Mouse (Mus musculus): ENCODE results near the gene Pax3. TPM values are rescaled to one million over a fixed set of nuclear protein-coding genes. Genes with fewer than 3 reads are reported as not detected.

Gene Pax3
- polyA plus RNA-seq, 1 experiment from 2014 or later = 4.7 TPM

DNA sequence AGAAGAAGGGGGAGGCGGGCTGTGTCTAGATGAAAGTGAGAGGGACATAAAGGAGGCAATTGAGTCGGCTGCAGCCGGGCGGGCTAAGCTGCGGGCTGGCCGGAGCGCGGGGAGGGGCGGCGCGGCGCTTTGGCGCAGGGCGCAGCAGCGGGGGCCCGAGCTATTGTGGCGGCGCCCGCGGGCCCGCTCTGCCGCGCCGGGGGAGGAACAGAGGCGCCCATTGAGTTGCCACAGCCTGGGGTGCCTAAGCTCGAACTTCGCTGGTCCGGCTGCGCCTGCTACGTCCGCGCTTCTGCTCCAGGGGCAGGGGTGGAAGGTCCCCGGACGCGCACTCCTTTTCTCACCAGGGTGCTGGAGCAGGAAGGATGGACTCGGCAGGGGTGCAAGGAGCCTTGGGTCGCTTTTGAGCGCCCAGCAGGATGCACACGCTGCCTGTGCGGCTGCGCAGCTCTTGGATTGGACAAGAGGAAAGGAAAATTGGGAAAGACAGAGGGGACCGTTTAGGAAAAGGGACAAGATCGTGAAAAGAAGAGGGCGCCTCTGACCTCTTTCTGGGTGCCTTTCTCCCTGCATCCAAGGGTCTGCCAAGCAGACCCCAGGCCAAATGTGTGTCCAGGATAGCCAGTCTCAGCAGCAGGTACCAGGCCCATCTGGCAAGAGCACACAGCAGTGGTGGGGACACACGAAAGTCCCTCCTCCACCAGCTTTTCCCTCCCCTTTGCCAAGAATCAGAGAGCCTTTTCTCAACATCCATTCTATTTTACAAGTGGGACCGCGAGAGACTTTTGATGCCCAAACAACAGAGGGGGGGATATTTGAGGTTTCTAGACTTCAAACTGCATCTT is 7.2 kb downstream of the Pax3 start:
- H3K27ac ChIP-seq (ENCODE audit: low read depth, low read length) = peak overlapping the region; percentile 60; the same call in 1 of the 2 replicates
- DNase-seq (ENCODE audit: low spot score) = peak; percentile 79
- peak overlapping the region; percentile 74 for H3K4me2 ChIP-seq (ENCODE audit: low read depth, low read length, severe bottlenecking)
- H3K36me3 ChIP-seq (ENCODE audit: control insufficient read depth, insufficient read depth, low read length) = no peaks in the 10 kb centered on the region
- peak; percentile 88 for ATAC-seq (replicated peaks; ENCODE audit: low FRiP score)
- H3K4me3 ChIP-seq (ENCODE audit: low read depth, low read length) = peak overlapping the region; percentile 28
- H3K9me3 ChIP-seq (ENCODE audit: control insufficient read depth, low read length) = no peaks in the 10 kb centered on the region
- WGBS = under 1% methylated on average over 47 of the region's 47 CpGs
- H3K4me1 ChIP-seq (replicated peaks; ENCODE audit: control insufficient read depth, insufficient read depth, low read length) = peaks cover 15% of the 10 kb centered on the region
- H3K27me3 ChIP-seq (ENCODE audit: control insufficient read depth, insufficient read depth, low read length) = peaks cover 85% of the 10 kb centered on the region
- H3K9ac ChIP-seq (ENCODE audit: low read length) = peak overlapping the region; percentile 37; the same call in 1 of the 2 replicates

DNA sequence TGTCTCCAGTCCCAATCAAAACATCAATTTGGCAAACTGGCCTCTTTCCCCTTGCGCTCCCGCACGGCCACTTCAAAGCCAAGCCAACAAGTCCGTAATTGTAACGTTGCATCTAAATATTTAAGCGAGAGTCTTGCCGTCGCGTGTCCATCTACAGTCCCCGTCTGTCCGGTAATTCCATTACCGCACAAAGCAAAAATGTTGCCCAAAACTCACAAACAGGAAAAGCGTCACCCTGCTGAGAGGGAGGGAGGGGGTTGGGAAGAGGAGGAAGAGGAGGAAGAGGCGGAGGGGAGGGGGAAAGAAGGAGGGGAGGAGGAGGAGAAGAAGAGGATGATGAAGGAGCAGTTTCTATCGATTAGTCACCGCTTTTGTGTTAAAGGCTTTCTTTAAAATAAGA is 7.9 kb downstream of the Pax3 start:
- H3K4me1 ChIP-seq (replicated peaks; ENCODE audit: control insufficient read depth, insufficient read depth, low read length) = peaks cover 15% of the 10 kb centered on the region
- no peaks in the 10 kb centered on the region for H3K9me3 ChIP-seq (ENCODE audit: control insufficient read depth, low read length)
- under 1% methylated on average over 16 of the region's 16 CpGs for WGBS
- peak overlapping the region; percentile 74 for H3K4me2 ChIP-seq (ENCODE audit: low read depth, low read length, severe bottlenecking)
- DNase-seq (ENCODE audit: low spot score) (peak; percentile 71), ATAC-seq (replicated peaks; ENCODE audit: low FRiP score) (peak; percentile 42; the same call in 1 of the 2 replicates)
- H3K9ac ChIP-seq (ENCODE audit: low read length) = no peak overlapping the region; the same call in 1 of the 2 replicates
- peak overlapping the region; percentile 28 for H3K4me3 ChIP-seq (ENCODE audit: low read depth, low read length)
- no peaks in the 10 kb centered on the region for H3K36me3 ChIP-seq (ENCODE audit: control insufficient read depth, insufficient read depth, low read length)
- peaks cover 84% of the 10 kb centered on the region for H3K27me3 ChIP-seq (ENCODE audit: control insufficient read depth, insufficient read depth, low read length)
- no peak overlapping the region for H3K27ac ChIP-seq (ENCODE audit: low read depth, low read length)

DNA sequence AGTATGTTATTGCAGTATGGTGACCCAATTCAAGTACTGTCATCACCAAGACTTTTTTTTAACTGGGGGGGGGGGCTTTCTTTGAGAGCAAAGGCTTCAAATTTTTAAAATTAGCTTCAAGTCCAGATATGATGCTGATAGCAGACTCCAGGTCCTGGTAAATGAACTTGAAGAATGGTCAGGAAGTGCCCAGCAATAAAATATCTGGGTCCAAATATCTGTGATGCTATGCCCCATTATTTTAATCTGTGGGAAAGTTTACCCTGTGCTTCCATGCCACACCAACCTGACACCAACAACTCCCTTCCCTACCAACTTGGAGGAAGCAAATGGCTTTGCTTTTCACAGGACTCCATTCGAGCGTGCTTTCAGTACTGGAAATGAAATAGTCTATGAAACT is 8.6 kb downstream of the Pax3 start:
- H3K27me3 ChIP-seq (ENCODE audit: control insufficient read depth, insufficient read depth, low read length) = peaks cover 78% of the 10 kb centered on the region
- no peak overlapping the region for H3K4me2 ChIP-seq (ENCODE audit: low read depth, low read length, severe bottlenecking)
- H3K27ac ChIP-seq (ENCODE audit: low read depth, low read length) = no peak overlapping the region
- no peak for ATAC-seq (replicated peaks; ENCODE audit: low FRiP score)
- no peaks in the 10 kb centered on the region for H3K9me3 ChIP-seq (ENCODE audit: control insufficient read depth, low read length)
- WGBS = 5% methylated on average over 2 of the region's 2 CpGs
- no peaks in the 10 kb centered on the region for H3K36me3 ChIP-seq (ENCODE audit: control insufficient read depth, insufficient read depth, low read length)
- H3K9ac ChIP-seq (ENCODE audit: low read length) = no peak overlapping the region
- peaks cover 15% of the 10 kb centered on the region for H3K4me1 ChIP-seq (replicated peaks; ENCODE audit: control insufficient read depth, insufficient read depth, low read length)
- no peak overlapping the region for H3K4me3 ChIP-seq (ENCODE audit: low read depth, low read length)
- DNase-seq (ENCODE audit: low spot score) = peak; percentile 31

DNA sequence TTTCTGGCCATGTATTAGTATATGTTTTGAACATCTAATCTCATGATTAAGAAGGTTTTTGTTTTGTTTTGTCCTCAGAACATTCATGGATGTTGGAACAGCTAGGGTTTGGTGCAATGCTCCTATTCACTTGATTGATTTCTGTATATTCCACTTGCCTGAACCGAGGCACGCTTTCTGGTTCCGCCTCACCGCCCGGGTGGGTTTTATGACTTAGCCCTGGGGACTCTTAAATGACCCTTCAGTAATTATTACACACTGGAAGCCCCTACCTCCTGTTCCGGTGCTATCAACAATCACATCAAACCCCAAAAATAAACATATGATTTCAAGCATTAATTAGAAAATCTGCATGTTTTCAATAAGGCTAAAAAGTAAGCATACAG is 9.2 kb downstream of the Pax3 start:
- ATAC-seq (replicated peaks; ENCODE audit: low FRiP score) = no peak
- H3K9me3 ChIP-seq (ENCODE audit: control insufficient read depth, low read length) = no peaks in the 10 kb centered on the region
- no peaks in the 10 kb centered on the region for H3K36me3 ChIP-seq (ENCODE audit: control insufficient read depth, insufficient read depth, low read length)
- peaks cover 15% of the 10 kb centered on the region for H3K4me1 ChIP-seq (replicated peaks; ENCODE audit: control insufficient read depth, insufficient read depth, low read length)
- no peak overlapping the region for H3K4me2 ChIP-seq (ENCODE audit: low read depth, low read length, severe bottlenecking)
- no peak overlapping the region for H3K4me3 ChIP-seq (ENCODE audit: low read depth, low read length)
- DNase-seq (ENCODE audit: low spot score) = peak; percentile 51
- H3K9ac ChIP-seq (ENCODE audit: low read length) = no peak overlapping the region
- peaks cover 78% of the 10 kb centered on the region for H3K27me3 ChIP-seq (ENCODE audit: control insufficient read depth, insufficient read depth, low read length)
- 7% methylated on average over 6 of the region's 6 CpGs for WGBS
- H3K27ac ChIP-seq (ENCODE audit: low read depth, low read length) = no peak overlapping the region

- DNase-seq (ENCODE audit: low spot score) (no peak), ATAC-seq (replicated peaks; ENCODE audit: low FRiP score) (no peak)
- Histone ChIP-seq H3K4me1 (replicated peaks; ENCODE audit: control insufficient read depth, insufficient read depth, low read length) (peaks cover 15% of the 10 kb centered on the region), H3K36me3 (ENCODE audit: control insufficient read depth, insufficient read depth, low read length) (no peaks in the 10 kb centered on the region), H3K27ac (ENCODE audit: low read depth, low read length) (no peak overlapping the region), H3K9me3 (ENCODE audit: control insufficient read depth, low read length) (no peaks in the 10 kb centered on the region), H3K4me3 (ENCODE audit: low read depth, low read length) (no peak overlapping the region), H3K27me3 (ENCODE audit: control insufficient read depth, insufficient read depth, low read length) (peaks cover 78% of the 10 kb centered on the region), H3K4me2 (ENCODE audit: low read depth, low read length, severe bottlenecking) (no peak overlapping the region), H3K9ac (ENCODE audit: low read length) (no peak overlapping the region)
- 2% methylated on average over 8 of the region's 8 CpGs for WGBS
These were observed 9.7 kb downstream of the Pax3 start for GRCm38 (mm10) chr1:78187122-78187787.

- Histone ChIP-seq H3K4me2 (ENCODE audit: low read depth, low read length, severe bottlenecking) (no peak overlapping the region), H3K36me3 (ENCODE audit: control insufficient read depth, insufficient read depth, low read length) (no peaks in the 10 kb centered on the region), H3K9me3 (ENCODE audit: control insufficient read depth, low read length) (no peaks in the 10 kb centered on the region), H3K27ac (ENCODE audit: low read depth, low read length) (no peak overlapping the region), H3K27me3 (ENCODE audit: control insufficient read depth, insufficient read depth, low read length) (peaks cover 86% of the 10 kb centered on the region), H3K9ac (ENCODE audit: low read length) (no peak overlapping the region), H3K4me3 (ENCODE audit: low read depth, low read length) (no peak overlapping the region), H3K4me1 (replicated peaks; ENCODE audit: control insufficient read depth, insufficient read depth, low read length) (no peaks in the 10 kb centered on the region; the same call in 1 of the 2 replicates)
- WGBS = 45% methylated on average over 5 of the region's 5 CpGs
- DNase-seq (ENCODE audit: low spot score) = no peak
- no peak for ATAC-seq (replicated peaks; ENCODE audit: low FRiP score)
These were observed 14.0 kb downstream of the Pax3 start for GRCm38 (mm10) chr1:78182954-78183353.

DNA sequence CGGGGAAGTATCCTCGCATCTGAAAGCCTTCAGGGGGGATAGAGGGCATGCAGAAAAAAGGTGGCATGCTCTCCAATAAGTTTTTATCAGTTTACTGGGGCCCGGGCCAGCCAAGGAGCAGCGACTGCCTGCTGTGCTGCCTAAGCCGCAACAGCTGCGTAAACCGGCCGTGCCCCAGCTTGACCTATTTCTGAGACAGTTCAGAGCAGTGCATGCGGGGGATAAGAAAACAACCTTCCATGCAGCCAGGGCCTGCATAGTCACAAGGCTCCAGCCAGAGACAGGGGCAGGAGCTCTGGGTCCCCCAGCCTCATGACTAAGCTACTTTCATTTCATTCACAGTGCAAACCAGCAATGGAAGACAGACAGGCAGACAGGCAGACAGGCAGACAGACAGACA is 15.1 kb downstream of the Pax3 start:
- ATAC-seq (replicated peaks; ENCODE audit: low FRiP score) (0 out of 2 replicates have a peak, but pooled peaks have one; percentile 51), DNase-seq (ENCODE audit: low spot score) (peak; percentile 74)
- Histone ChIP-seq H3K9me3 (ENCODE audit: control insufficient read depth, low read length) (no peaks in the 10 kb centered on the region), H3K4me1 (replicated peaks; ENCODE audit: control insufficient read depth, insufficient read depth, low read length) (no peaks in the 10 kb centered on the region; the same call in 1 of the 2 replicates), H3K9ac (ENCODE audit: low read length) (no peak overlapping the region), H3K27ac (ENCODE audit: low read depth, low read length) (no peak overlapping the region), H3K27me3 (ENCODE audit: control insufficient read depth, insufficient read depth, low read length) (peaks cover 84% of the 10 kb centered on the region), H3K36me3 (ENCODE audit: control insufficient read depth, insufficient read depth, low read length) (no peaks in the 10 kb centered on the region), H3K4me3 (ENCODE audit: low read depth, low read length) (no peak overlapping the region), H3K4me2 (ENCODE audit: low read depth, low read length, severe bottlenecking) (no peak overlapping the region)
- under 1% methylated on average over 9 of the region's 9 CpGs for WGBS

DNA sequence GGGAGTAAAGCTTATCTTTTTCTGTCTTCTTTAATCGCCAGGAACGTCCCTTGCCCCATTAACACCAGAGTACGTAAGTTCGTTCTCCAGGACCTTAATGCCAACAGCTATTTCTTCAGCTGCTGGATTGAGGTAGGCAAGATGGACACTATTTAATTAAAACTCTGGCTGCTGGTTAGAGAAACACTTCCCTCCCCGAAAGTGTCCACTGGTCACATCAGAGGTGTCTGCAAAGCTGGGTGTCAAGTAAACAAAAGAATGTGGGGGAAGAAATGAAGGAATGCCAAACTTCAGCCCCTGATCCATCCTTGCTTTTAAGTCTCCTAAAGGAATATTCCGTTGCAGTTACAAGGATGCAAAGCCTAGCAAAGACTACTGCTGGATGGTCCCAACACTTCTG is 24.6 kb downstream of the Pax3 start:
- H3K4me1 ChIP-seq (replicated peaks; ENCODE audit: control insufficient read depth, insufficient read depth, low read length) = peaks cover 14% of the 10 kb centered on the region
- peak; percentile 41 for DNase-seq (ENCODE audit: low spot score)
- H3K9me3 ChIP-seq (ENCODE audit: control insufficient read depth, low read length) = no peaks in the 10 kb centered on the region
- no peak overlapping the region for H3K9ac ChIP-seq (ENCODE audit: low read length)
- no peak overlapping the region for H3K27ac ChIP-seq (ENCODE audit: low read depth, low read length)
- peaks cover 75% of the 10 kb centered on the region for H3K27me3 ChIP-seq (ENCODE audit: control insufficient read depth, insufficient read depth, low read length)
- H3K4me2 ChIP-seq (ENCODE audit: low read depth, low read length, severe bottlenecking) = no peak overlapping the region
- ATAC-seq (replicated peaks; ENCODE audit: low FRiP score) = no peak
- WGBS = 15% methylated on average over 6 of the region's 6 CpGs
- no peak overlapping the region for H3K4me3 ChIP-seq (ENCODE audit: low read depth, low read length)
- H3K36me3 ChIP-seq (ENCODE audit: control insufficient read depth, insufficient read depth, low read length) = no peaks in the 10 kb centered on the region
